Mouse (Mus musculus) ES-Bruce4 (cell line): Measurements from ENCODE around the gene Gm7978. TPM values are rescaled to one million over a fixed set of nuclear protein-coding genes. Genes with fewer than 3 reads are reported as not detected.
"Not testable (repeated sequence)": the region's sequence is repeated elsewhere in the genome, so short reads cannot be mapped to it uniquely, and the experiment has no call there.

Source experiments
- H3K27ac ChIP-seq: 2 replicates; pipeline ENCODE4 v1.5.1; 2012; ENCODE audit warnings: low read length, inconsistent platforms; ENCODE audit not compliant: insufficient read depth
- H3K27me3 ChIP-seq: 2 replicates; pipeline ENCODE4 v1.6.1; 2012; ENCODE audit warnings: mild to moderate bottlenecking, low read length, inconsistent platforms; ENCODE audit not compliant: control insufficient read depth, poor library complexity, insufficient read depth, severe bottlenecking
- H3K36me3 ChIP-seq: 2 replicates; pipeline ENCODE4 v1.6.1; 2012; ENCODE audit warnings: inconsistent platforms, mild to moderate bottlenecking, low read length, moderate library complexity; ENCODE audit not compliant: control insufficient read depth, poor library complexity, insufficient read depth, severe bottlenecking
- H3K4me1 ChIP-seq: one replicate; pipeline ENCODE4 v1.8.1; 2011; ENCODE audit warnings: low read length; ENCODE audit not compliant: control insufficient read depth, insufficient read depth
- H3K4me3 ChIP-seq: 2 replicates; pipeline ENCODE4 v1.5.1; 2011; ENCODE audit warnings: low read depth, mild to moderate bottlenecking, low read length
- H3K9ac ChIP-seq: 2 replicates; pipeline ENCODE4 v1.6.1; 2012; ENCODE audit warnings: low read depth, mild to moderate bottlenecking, inconsistent platforms; ENCODE audit not compliant: poor library complexity, severe bottlenecking
- H3K9me3 ChIP-seq: replicated peaks from 2 replicates; pipeline ENCODE4 v1.6.1; 2012; ENCODE audit warnings: mild to moderate bottlenecking, low read length, inconsistent platforms; ENCODE audit not compliant: control insufficient read depth, poor library complexity, insufficient read depth, severe bottlenecking
- polyA plus RNA-seq: library from polyadenylated mRNA; stranded (reverse); fragments of >200 nt; gene quantifications from 2 replicates; pipeline ENCODE4 v1.2.4, GENCODE M21; 2011; ENCODE audit warnings: low read depth; ENCODE audit not compliant: missing spikeins, insufficient read depth, insufficient read length

The Gm7978 gene
- not detected in 2 replicates for polyA plus RNA-seq

DNA sequence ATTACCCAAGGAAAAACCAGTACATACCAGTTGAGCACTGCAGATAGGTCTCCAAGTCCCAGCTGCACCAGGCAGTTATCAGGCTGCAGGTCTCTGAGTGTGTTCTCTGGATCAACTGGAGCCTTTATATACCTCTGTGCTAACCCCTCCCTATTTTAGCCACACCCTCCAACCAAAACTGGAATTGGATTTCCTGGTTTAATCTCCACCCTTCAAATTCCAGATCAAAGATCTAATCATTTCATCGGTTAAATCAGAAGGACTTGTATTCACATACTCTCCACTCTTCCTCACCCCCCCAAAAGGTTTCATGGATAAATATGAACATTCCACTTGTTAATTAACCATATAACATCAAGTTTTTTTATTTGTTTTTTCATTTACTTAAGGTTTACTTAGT is at the start of gene Gm7978:
Gene Gm7978 (minus strand): TSS at position 101 of the 400 bp plus-strand sequence.
- H3K4me3 ChIP-seq, H3K9me3 ChIP-seq, H3K4me1 ChIP-seq, H3K9ac ChIP-seq, H3K27ac ChIP-seq, H3K36me3 ChIP-seq, H3K27me3 ChIP-seq: not testable (repeated sequence)

DNA sequence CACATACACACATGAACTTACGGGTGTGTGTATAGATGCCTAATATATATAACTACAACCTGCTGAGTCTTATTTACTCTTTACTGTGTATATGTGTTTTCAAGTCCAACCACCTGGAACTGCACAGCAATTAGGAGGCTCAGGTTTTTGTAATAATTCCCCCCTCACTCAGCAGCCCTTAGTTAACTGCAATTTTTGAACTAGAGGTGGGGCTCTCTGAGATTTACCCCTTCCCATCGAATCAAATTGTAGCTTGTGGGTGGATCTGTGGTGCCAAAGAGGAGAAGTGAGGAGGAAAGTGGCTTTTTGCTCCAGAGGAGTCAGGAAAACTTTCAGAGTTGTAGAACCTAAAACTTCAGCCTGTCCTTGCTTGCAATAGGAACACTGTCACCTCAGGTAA is 39.7 kb upstream of the Gm7978 start, which contains the start of gene E330014E10Rik:
Gene E330014E10Rik (plus strand): TSS at position 301 of the 400 bp plus-strand sequence.
- not testable (repeated sequence) for H3K9ac ChIP-seq, H3K27me3 ChIP-seq, H3K36me3 ChIP-seq, H3K9me3 ChIP-seq, H3K4me3 ChIP-seq, H3K4me1 ChIP-seq, H3K27ac ChIP-seq

DNA sequence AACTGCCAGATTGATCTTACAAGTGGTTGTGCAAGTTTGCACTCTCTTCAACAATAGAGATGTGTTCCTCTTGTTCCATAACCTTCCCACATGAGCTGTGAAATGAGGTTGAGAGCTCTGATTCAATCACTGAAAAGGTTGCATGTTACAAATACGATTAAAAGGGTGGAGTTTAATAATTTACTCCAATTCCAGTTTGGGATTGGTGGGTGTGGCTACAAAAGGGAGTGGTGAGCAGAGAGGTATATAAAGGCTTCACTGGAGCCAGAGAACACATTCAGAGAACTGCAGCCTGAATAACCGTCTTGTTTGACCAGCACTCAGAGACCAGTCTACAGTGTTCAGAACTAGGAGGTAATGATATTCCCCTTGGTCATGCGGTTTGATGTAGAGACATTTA is 5.7 kb upstream of the Gm7978 start, which contains the start of gene Gm7982:
Gene Gm7982 (plus strand): TSS at position 301 of the 400 bp plus-strand sequence.
- not testable (repeated sequence) for H3K27me3 ChIP-seq, H3K27ac ChIP-seq, H3K9me3 ChIP-seq, H3K9ac ChIP-seq, H3K36me3 ChIP-seq, H3K4me1 ChIP-seq, H3K4me3 ChIP-seq

Other genes with a start within 250 kb of the Gm7978 start
- not detected in 2 replicates for gene Gm3286, start 225.4 kb downstream of the Gm7978 start, polyA plus RNA-seq
- not detected in 2 replicates for gene Gm7971, start 141.3 kb downstream of the Gm7978 start, polyA plus RNA-seq
- not detected in 2 replicates for gene Gm7982, start 5.8 kb upstream of the Gm7978 start, polyA plus RNA-seq
- gene E330014E10Rik, start 39.8 kb upstream of the Gm7978 start, polyA plus RNA-seq, result not detected in 2 replicates
- not detected in 2 replicates for gene Cxcl13, start 220.8 kb upstream of the Gm7978 start, polyA plus RNA-seq